Mouse (Mus musculus): Measurements from ENCODE around the gene Atf2.

Gene Atf2

DNA sequence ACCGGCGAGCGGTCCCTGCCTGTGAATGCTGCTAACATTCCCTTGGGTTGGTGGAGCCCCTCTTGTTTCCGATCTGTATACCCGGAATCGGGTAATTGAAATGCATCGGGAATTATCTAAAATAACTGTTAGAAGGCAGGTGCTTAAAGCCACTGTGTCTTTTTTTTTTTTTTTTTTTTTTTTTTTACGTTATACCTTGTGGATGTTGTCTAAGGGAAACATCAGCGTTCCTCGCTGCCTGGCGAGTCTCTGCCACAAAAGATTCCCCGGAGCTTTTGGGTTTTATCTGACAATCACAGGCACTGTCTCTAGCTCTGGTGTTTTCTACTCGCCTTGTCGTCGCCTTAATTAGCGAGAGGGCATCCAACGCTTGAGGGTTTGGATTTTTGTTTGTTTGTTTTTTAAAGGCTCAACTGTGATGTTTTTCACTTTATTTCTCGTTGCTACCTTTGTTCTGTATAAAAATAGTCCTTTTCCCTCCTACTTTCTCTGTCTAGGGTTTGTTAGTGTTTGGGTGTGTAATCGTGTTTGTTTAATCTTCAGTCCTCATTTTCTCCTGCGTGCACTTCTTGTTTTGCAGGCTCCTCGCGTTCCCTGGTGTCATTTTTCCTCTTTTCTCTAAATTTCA, 116.6 kb downstream of the Atf2 start:
- no peak for DNase-seq (ENCODE audit: extremely low read depth, low read depth)

DNA sequence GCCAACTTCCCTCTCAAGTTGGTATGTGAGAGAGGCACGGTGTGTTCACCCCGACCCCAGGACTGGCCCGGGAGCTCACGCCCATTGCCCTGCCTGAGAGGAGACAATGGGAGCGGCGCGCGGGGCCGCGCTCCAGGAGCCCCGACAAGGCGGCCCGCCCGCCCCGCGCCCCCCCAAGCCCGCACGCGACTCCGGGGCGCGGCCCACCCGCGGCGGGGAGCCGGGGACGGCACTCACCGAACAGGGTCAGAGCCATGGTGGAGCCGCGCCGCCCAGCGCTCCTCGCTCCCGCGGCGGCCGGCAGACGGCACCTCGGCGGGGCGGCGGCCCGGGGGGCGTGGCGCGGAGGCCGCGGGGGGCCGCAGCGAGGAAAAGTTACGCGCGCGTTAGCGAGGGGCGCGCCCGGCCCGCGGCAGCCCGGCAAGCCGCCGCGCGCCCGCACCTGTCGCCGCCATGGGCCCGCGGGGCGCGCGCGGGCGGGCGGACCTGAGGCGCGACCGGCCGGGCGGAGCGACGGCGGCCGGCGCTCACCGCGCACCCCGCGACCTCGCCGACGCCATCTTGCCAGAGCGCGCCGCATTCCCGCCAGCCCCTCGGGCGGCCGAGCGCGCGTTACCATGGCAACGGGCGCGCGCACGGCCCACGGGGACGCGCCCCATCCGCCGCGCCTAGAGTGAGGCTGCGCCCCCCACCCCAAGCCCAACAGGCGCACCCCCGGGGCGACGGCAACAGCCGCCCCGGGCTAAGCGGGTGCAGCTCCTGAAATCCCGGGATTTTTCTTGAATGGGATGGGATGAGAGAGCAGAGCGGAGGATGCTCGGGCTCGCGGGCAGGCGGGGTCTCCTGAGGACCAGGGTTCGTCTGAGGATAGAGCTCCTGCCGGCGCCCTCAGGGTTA, 117.4 kb downstream of the Atf2 start, which contains the start of gene Chn1:
Gene Chn1 (minus strand): TSS at position 561 of the 897 bp plus-strand sequence.
- DNase-seq (ENCODE audit: extremely low read depth, low read depth): no peak

DNA sequence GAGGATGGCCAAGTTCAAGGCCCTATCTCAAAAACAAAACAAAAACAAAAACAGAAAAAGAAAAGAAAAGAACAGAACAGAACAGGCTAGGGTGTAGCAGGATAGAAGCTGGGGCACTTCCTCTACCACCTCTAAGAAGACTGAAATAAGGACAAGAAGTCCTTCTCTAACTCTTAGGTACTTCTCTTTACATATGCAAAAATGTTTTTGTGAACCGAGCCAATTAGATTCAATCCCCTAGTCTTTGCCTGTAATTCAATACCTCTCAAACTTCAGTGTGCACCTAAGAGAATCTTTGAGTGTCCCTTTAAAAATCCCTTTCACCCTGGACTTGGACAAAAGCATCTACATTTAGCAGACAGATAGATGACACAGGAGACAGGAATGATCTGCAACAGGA, 119.5 kb downstream of the Atf2 start:
- peak; percentile 54 for DNase-seq (ENCODE audit: extremely low read depth, low read depth)

DNA sequence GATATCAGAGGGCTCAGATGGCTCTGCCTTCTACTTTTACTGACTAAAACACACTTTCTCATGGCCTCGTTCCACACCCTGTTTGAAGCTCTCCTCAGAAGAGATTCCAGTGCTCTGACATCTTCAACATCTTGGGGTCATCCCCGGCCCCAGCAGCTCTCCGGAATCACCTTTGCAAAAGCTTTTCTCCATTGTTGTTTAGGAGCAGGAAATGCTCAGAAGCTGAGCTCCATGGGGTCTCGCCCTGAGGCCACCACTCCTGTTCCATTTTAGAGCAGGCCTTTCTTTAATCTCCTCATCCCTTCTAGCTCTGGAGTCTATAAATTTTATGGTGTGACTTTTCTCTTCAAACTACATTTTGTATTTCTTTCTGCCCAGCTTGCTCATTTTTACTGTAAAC, 123.8 kb downstream of the Atf2 start:
- no peak for DNase-seq (ENCODE audit: extremely low read depth, low read depth)

All from MEL-GATA-1-ER (cell line).